Mouse (Mus musculus): ENCODE results near the gene Wipf1.

GRCm38 (mm10) chr2:73456886-73457285 lies 72.6 kb downstream of the Wipf1 start:
- TF ChIP-seq POLR2A (IDR thresholded peaks at IDR 0.05; ENCODE audit: control insufficient read depth, extremely low read depth, insufficient read depth, low read length, poor library complexity) (no peak), CTCF (IDR thresholded peaks at IDR 0.05; ENCODE audit: borderline replicate concordance, control insufficient read depth, extremely low read depth, insufficient read depth, low read length, poor library complexity) (no peak)
